Mouse (Mus musculus): ENCODE results near the gene Hoxb9.

GRCm38 (mm10) chr11:96306908-96307269 lies 35.6 kb downstream of the Hoxb9 start:
- TF ChIP-seq CTCF (conservative IDR thresholded peaks at IDR 0.05; ENCODE audit: low read length) (no peak), NANOG (IDR thresholded peaks at IDR 0.05; ENCODE audit: borderline replicate concordance, low read length) (no peak)

Measured in E14TG2a.4 (cell line).